Mouse (Mus musculus): Measurements from ENCODE around the gene Lonp2.

Lonp2 gene

GRCm38 (mm10) chr8:86749842-86750241, 126.0 kb downstream of the Lonp2 start:
- CTCF ChIA-PET = no interaction called here

GRCm38 (mm10) chr8:86756948-86757733, 133.3 kb downstream of the Lonp2 start:
- CTCF ChIA-PET = no interaction called here

GRCm38 (mm10) chr8:86758651-86759050, 134.8 kb downstream of the Lonp2 start:
- CTCF ChIA-PET = no interaction called here

GRCm38 (mm10) chr8:86759090-86759491, 135.2 kb downstream of the Lonp2 start:
- CTCF ChIA-PET = no interaction called here

GRCm38 (mm10) chr8:86760746-86761145, 136.9 kb downstream of the Lonp2 start:
- CTCF ChIA-PET = no interaction called here

- CTCF ChIA-PET = no interaction called here
Observed at GRCm38 (mm10) chr8:86762806-86763205, 139.0 kb downstream of the Lonp2 start.

- CTCF ChIA-PET = interaction anchor here (0.6 to 0.7 kb wide), 2 partner anchors 140 to 172 kb away, joined by 3 to 5 read pairs; no protein-coding TSS in a partner anchor
Observed at GRCm38 (mm10) chr8:86765155-86765554, 141.3 kb downstream of the Lonp2 start.

- CTCF ChIA-PET = no interaction called here
Observed at GRCm38 (mm10) chr8:86765669-86766068, 141.8 kb downstream of the Lonp2 start.

- CTCF ChIA-PET = no interaction called here
Observed at GRCm38 (mm10) chr8:86766548-86767211, 142.8 kb downstream of the Lonp2 start.

- CTCF ChIA-PET = no interaction called here
Observed at GRCm38 (mm10) chr8:86768499-86768898, 144.7 kb downstream of the Lonp2 start.

GRCm38 (mm10) chr8:86769945-86770715, 146.3 kb downstream of the Lonp2 start:
- CTCF ChIA-PET = no interaction called here
